Mouse (Mus musculus): ENCODE data around the gene Dap.

DNA sequence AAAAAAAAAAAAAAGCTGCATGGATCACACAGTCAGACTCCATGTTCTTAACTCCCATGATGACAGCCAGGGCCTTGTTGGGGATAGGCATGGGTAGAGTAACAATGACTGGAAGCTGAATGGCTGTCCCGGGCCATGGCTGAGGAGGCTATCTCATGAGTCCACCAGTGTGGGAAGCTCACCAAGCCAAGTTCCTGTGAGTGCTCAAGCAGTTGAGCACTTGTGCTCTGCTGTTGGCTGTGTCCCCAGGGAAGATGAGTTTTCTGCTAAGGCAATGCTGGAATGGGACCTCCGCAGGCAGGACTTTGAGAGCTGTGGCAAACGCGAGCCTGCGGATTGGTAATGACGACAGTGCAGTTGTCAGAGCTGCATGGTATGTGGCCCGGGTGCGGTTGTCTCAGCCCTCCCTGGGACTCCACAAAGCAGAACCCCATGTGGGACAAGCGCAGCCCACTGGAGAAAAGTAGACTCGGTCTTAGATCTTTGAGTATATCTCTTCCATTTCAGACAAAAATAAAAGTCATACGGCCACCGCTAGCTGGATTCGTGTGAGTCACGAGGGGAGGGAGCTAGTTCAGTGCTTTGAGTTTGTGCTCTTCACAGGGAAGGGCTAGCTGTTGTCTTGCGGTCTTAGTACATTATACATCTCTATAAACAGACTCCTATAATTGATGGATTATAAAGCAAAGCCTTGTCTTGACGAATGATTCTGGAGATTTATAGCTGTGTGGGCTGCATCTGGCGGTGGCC lies 20.8 kb downstream of the Dap start:
- TF ChIP-seq CTCF (IDR thresholded peaks at IDR 0.05; ENCODE audit: low read depth, low read length) = no peak
- no peak for TF ChIP-seq POLR2A (IDR thresholded peaks at IDR 0.05; ENCODE audit: borderline replicate concordance, low read depth, low read length)
